Mouse (Mus musculus): Measurements from ENCODE around the gene Rpn2. TPM values are rescaled to one million over a fixed set of nuclear protein-coding genes. Genes with fewer than 3 reads are reported as not detected.

Rpn2 gene
- 100 to 1,000 TPM; 315 to 330 (median 326) TPM for total RNA-seq (2022)

- peak; percentile 94 for DNase-seq
These were observed at the start of gene Rpn2 for GRCm38 (mm10) chr2:157278717-157279415. Rpn2 (plus strand) TSS chr2:157279017.

- no peak for DNase-seq
These were observed 42.9 kb upstream of the Rpn2 start for GRCm38 (mm10) chr2:157235946-157236345.

GRCm38 (mm10) chr2:157245001-157245400 is 33.8 kb upstream of the Rpn2 start:
- peak; percentile 26 for DNase-seq

GRCm38 (mm10) chr2:157245603-157246002 is 33.2 kb upstream of the Rpn2 start:
- DNase-seq, result no peak

GRCm38 (mm10) chr2:157248111-157248510 is 30.7 kb upstream of the Rpn2 start:
- DNase-seq, result no peak

- peak; percentile 23 for DNase-seq
These were observed 19.1 kb upstream of the Rpn2 start for GRCm38 (mm10) chr2:157259720-157260119.

- DNase-seq, result no peak
These were observed 16.9 kb upstream of the Rpn2 start for GRCm38 (mm10) chr2:157261930-157262329.

- DNase-seq, result no peak
These were observed 16.3 kb upstream of the Rpn2 start for GRCm38 (mm10) chr2:157262506-157262905.

GRCm38 (mm10) chr2:157263101-157263500 is 15.7 kb upstream of the Rpn2 start:
- DNase-seq, result no peak

GRCm38 (mm10) chr2:157263832-157264231 is 15.0 kb upstream of the Rpn2 start:
- no peak for DNase-seq

GRCm38 (mm10) chr2:157279416-157279800 is 591 bp downstream of the Rpn2 start, which contains the start of gene Mroh8:
Mroh8 (minus strand) TSS chr2:157279549.
- DNase-seq, result no peak

- DNase-seq, result no peak
These were observed 4.5 kb downstream of the Rpn2 start for GRCm38 (mm10) chr2:157283321-157283720.

GRCm38 (mm10) chr2:157287542-157287941 is 8.7 kb downstream of the Rpn2 start:
- no peak for DNase-seq

- no peak for DNase-seq
These were observed 10.2 kb downstream of the Rpn2 start for GRCm38 (mm10) chr2:157288996-157289395.

- peak; percentile 31 for DNase-seq
These were observed 13.3 kb downstream of the Rpn2 start for GRCm38 (mm10) chr2:157292093-157292492.

GRCm38 (mm10) chr2:157296105-157296689 is 17.4 kb downstream of the Rpn2 start:
- no peak for DNase-seq

- DNase-seq, result no peak
These were observed 21.2 kb downstream of the Rpn2 start for GRCm38 (mm10) chr2:157300051-157300450.

GRCm38 (mm10) chr2:157303096-157303495 is 24.3 kb downstream of the Rpn2 start:
- DNase-seq, result no peak

- no peak for DNase-seq
These were observed 27.5 kb downstream of the Rpn2 start for GRCm38 (mm10) chr2:157306091-157307032.

- no peak for DNase-seq
These were observed 29.0 kb downstream of the Rpn2 start for GRCm38 (mm10) chr2:157307715-157308265.

GRCm38 (mm10) chr2:157308273-157308917 is 29.6 kb downstream of the Rpn2 start:
- no peak for DNase-seq

GRCm38 (mm10) chr2:157309611-157310010 is 30.8 kb downstream of the Rpn2 start:
- no peak for DNase-seq

Data from adrenal gland, adult 8-10 months (tissue).